Mouse (Mus musculus) embryonic facial prominence, embryonic 14.5 days (tissue): ENCODE measurements at regions not wholly inside any gene's neighbourhood (a gene's known extent, or its start where the extent isn't known, plus 50 kb on each side); places are given as distances from the start of the nearest gene placed in this dataset.

Source experiments
- ATAC-seq: fragments of 200-750 bp; cut with Nextera tagmentation; 2 replicates; pipeline ENCODE4 v1.8.0; 2017; ENCODE audit warnings: low read depth, moderate number of reproducible peaks, moderate TSS enrichment
- DNase-seq: peaks from one replicate; pipeline ENCODE4 v3.0.0-alpha.2; 2015; ENCODE audit warnings: low spot score
- H3K27ac ChIP-seq: fragments of 300-500 bp; sonication (generic); replicated peaks from 2 replicates; pipeline ENCODE4 v1.5.1; 2014; ENCODE audit warnings: low read depth, mild to moderate bottlenecking, low read length, moderate library complexity
- H3K27me3 ChIP-seq: fragments of 300-500 bp; sonication (generic); replicated peaks from 2 replicates; pipeline ENCODE4 v1.6.1; 2014; ENCODE audit warnings: low read length; ENCODE audit not compliant: control insufficient read depth, insufficient read depth
- H3K36me3 ChIP-seq: fragments of 300-500 bp; sonication (generic); 2 replicates; pipeline ENCODE4 v1.6.1; 2014; ENCODE audit warnings: low read length, mixed read lengths; ENCODE audit not compliant: control insufficient read depth, insufficient read depth
- H3K4me1 ChIP-seq: fragments of 300-500 bp; sonication (generic); 2 replicates; pipeline ENCODE4 v1.6.1; 2014; ENCODE audit warnings: antibody characterized with exemption, low read length; ENCODE audit not compliant: control insufficient read depth, insufficient read depth
- H3K4me2 ChIP-seq: fragments of 300-500 bp; sonication (generic); 2 replicates; pipeline ENCODE4 v1.6.1; 2014; ENCODE audit warnings: low read depth, mild to moderate bottlenecking, low read length, moderate library complexity, mixed read lengths
- H3K4me3 ChIP-seq: fragments of 300-500 bp; sonication (generic); 2 replicates; pipeline ENCODE4 v1.5.1; 2014; ENCODE audit warnings: low read depth, mild to moderate bottlenecking, low read length
- H3K9ac ChIP-seq: fragments of 300-500 bp; sonication (generic); 2 replicates; pipeline ENCODE4 v1.6.1; 2014; ENCODE audit warnings: low read depth, mild to moderate bottlenecking, low read length, moderate library complexity, mixed read lengths
- H3K9me3 ChIP-seq: fragments of 300-500 bp; sonication (generic); 2 replicates; pipeline ENCODE4 v1.6.1; 2016; ENCODE audit warnings: low read length; ENCODE audit not compliant: control insufficient read depth
- WGBS: fragments of 180-500 bp; shearing (Covaris S2); extraction: QIAGEN DNeasy Blood & Tissue Kit; methylation state at CpG from one replicate; pipeline ENCODE4 v1.1.7; 2014; 5-methylcytosine and 5-hydroxymethylcytosine counted together

DNA sequence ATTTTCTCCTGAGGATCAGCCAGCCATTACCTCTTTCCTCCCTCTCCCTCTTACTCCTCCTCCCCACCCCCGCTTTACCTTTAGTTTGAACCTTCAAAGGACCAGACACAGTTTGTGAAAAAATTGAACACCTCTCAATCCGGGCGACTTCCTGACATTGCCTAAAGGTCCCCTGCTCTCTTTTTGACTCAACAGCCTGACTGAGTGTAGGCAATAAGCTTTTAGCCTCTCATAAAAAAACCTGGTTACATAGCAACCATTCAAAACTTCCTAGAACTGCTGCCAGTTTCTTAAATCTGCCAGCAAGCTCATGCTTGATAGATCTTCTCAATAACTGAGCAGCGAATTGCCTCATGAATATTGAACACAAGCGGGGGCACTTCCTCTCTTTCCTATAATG lies 71.7 kb downstream of the Zfp945 start:
- Histone ChIP-seq H3K36me3 (0 out of 2 replicates have a peak, but pooled peaks cover 9% of the 10 kb centered on the region), H3K4me1 (no peaks in the 10 kb centered on the region), H3K27me3 (no peaks in the 10 kb centered on the region), H3K4me2 (no peak overlapping the region), H3K9ac (no peak overlapping the region), H3K4me3 (no peak overlapping the region), H3K27ac (no peak overlapping the region), H3K9me3 (peaks cover 27% of the 10 kb centered on the region)
- DNase-seq: peak; percentile 0
- WGBS: 81% methylated on average over 5 of the region's 5 CpGs
- ATAC-seq: no peak

- Histone ChIP-seq H3K4me3 (no peak overlapping the region), H3K4me1 (no peaks in the 10 kb centered on the region), H3K27me3 (no peaks in the 10 kb centered on the region), H3K9ac (no peak overlapping the region), H3K9me3 (peaks cover 63% of the 10 kb centered on the region), H3K4me2 (no peak overlapping the region), H3K27ac (no peak overlapping the region), H3K36me3 (peaks cover 26% of the 10 kb centered on the region)
- no peak for ATAC-seq
- DNase-seq: no peak
- 96% methylated on average over 2 of the region's 2 CpGs for WGBS
Measured at GRCm38 (mm10) chr17:22784481-22784880, 82.5 kb downstream of the Zfp945 start.

DNA sequence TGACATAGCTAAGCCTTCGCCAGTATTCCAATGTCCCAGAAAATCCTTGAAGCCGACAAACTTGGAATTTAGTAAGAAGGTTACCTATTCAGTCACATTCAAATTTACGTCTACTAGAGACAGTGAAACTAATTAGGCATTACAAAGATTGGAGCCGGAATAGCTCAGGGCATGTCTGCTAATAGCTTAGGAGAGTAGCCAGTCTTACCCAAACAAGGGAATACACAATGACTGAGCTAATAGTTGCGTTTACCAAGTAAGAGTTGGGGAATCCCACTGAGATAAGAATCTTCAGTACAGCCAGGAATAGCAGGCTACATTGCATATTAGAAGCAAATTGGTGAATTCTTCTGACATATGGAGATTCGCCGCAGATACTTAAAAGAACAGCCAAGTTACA lies 121.2 kb downstream of the Zfp945 start:
- Histone ChIP-seq H3K4me3 (no peak overlapping the region), H3K4me2 (no peak overlapping the region), H3K9me3 (no peaks in the 10 kb centered on the region), H3K27me3 (no peaks in the 10 kb centered on the region), H3K4me1 (no peaks in the 10 kb centered on the region), H3K36me3 (no peaks in the 10 kb centered on the region), H3K27ac (no peak overlapping the region), H3K9ac (no peak overlapping the region)
- DNase-seq: no peak
- no peak for ATAC-seq
- 50% methylated on average over 7 of the region's 7 CpGs for WGBS

GRCm38 (mm10) chr17:22739581-22740178 lies 127.3 kb downstream of the Zfp945 start:
- peak; percentile 93 for ATAC-seq
- WGBS: 1% methylated on average over 20 of the region's 25 CpGs

GRCm38 (mm10) chr17:22739173-22739572 lies 127.8 kb downstream of the Zfp945 start:
- peaks cover 16% of the 10 kb centered on the region for H3K9me3 ChIP-seq
- H3K9ac ChIP-seq: peak overlapping the region; percentile 79
- H3K27me3 ChIP-seq: no peaks in the 10 kb centered on the region
- ATAC-seq (no peak), DNase-seq (no peak)
- H3K4me3 ChIP-seq: peak overlapping the region; percentile 50
- H3K27ac ChIP-seq: peak overlapping the region; percentile 87
- peaks cover 5% of the 10 kb centered on the region; the same call in 1 of the 2 replicates for H3K36me3 ChIP-seq
- peaks cover 6% of the 10 kb centered on the region for H3K4me1 ChIP-seq
- peak overlapping the region; percentile 63 for H3K4me2 ChIP-seq
- 12% methylated on average over 12 of the region's 12 CpGs for WGBS

More at GRCm38 (mm10) chr17:22739581-22740178, 127.3 kb downstream of the Zfp945 start:
- H3K4me2 ChIP-seq: peak overlapping the region; percentile 63
- H3K9ac ChIP-seq: peak overlapping the region; percentile 79
- peak overlapping the region; percentile 50 for H3K4me3 ChIP-seq
- H3K27ac ChIP-seq: peak overlapping the region; percentile 87
- H3K36me3 ChIP-seq: peaks cover 5% of the 10 kb centered on the region; the same call in 1 of the 2 replicates
- no peaks in the 10 kb centered on the region for H3K27me3 ChIP-seq
- peaks cover 11% of the 10 kb centered on the region for H3K9me3 ChIP-seq
- DNase-seq: peak; percentile 80
- peaks cover 6% of the 10 kb centered on the region for H3K4me1 ChIP-seq

GRCm38 (mm10) chr17:22736360-22736759 lies 130.6 kb downstream of the Zfp945 start:
- ATAC-seq (no peak), DNase-seq (no peak)
- H3K9ac ChIP-seq: no peak overlapping the region
- no peak overlapping the region for H3K27ac ChIP-seq
- no peak overlapping the region for H3K4me2 ChIP-seq
- H3K4me3 ChIP-seq: no peak overlapping the region
- peaks cover 37% of the 10 kb centered on the region for H3K9me3 ChIP-seq
- no peaks in the 10 kb centered on the region for H3K27me3 ChIP-seq
- peaks cover 11% of the 10 kb centered on the region for H3K36me3 ChIP-seq
- 89% methylated on average over 4 of the region's 4 CpGs for WGBS
- peaks cover 6% of the 10 kb centered on the region for H3K4me1 ChIP-seq
